8 mouse cellular contexts compared by ENCODE assay signal in genomic region chr10:57744128-57744765, GRCm38 (mm10). TPM values are rescaled to one million over a fixed set of nuclear protein-coding genes. Genes with fewer than 3 reads are reported as not detected.
DNase-seq lines count a peak whose midpoint lies in the region; ATAC-seq lines count a peak whose summit lies in the region.

No protein-coding gene starts in this region.

- intact Hi-C loops in left cerebral cortex, postnatal 14 days (cut with DNase I) = loop anchor here (5.0 to 10.0 kb wide), 4 partner anchors 88 to 511 kb away; partner anchors contain the start of gene Gcc2

- peak; percentile 12 for DNase-seq in CD4-positive, CD25-positive, alpha-beta regulatory T cell, adult 2 months (ENCODE audit: low read depth, low spot score)
- peak; percentile 6 for DNase-seq in retina, postnatal 1 day
- DNase-seq in retina, embryonic 14.5 days (ENCODE audit: low spot score) = no peak
- peak; percentile 21 to 40 for DNase-seq in left cerebral cortex, postnatal 14 days (ENCODE audit: low spot score in 2 of 2)
- peak; percentile 9 for DNase-seq in telencephalon, adult 2 months (ENCODE audit: low read depth, low spot score)
- DNase-seq in lung, postnatal 25 days (ENCODE audit: low spot score) = no peak
- DNase-seq in ovary, postnatal 36 days (ENCODE audit: low spot score) = no peak

- ATAC-seq in CD4-positive, CD25-positive, alpha-beta regulatory T cell, adult 4 months = no peak

RNA-seq across cellular contexts. Expression of gene Fabp7, which starts 40.4 kb away (rescaled TPM):
- not detected for polyA plus RNA-seq in CD4-positive, CD25-positive, alpha-beta regulatory T cell, adult 4 months (2017; shearing (Covaris generic))
- total RNA-seq in left cerebral cortex, postnatal 14 days (2021) = 100 to 1,000 TPM; 162 to 165 TPM

RNA-seq across cellular contexts. Expression of gene Smpdl3a, which starts 49.9 kb away (rescaled TPM):
- 100 to 1,000 TPM; 136 to 158 TPM for polyA plus RNA-seq in CD4-positive, CD25-positive, alpha-beta regulatory T cell, adult 4 months (2017; shearing (Covaris generic))
- total RNA-seq in left cerebral cortex, postnatal 14 days (2021) = 10 to 100 TPM; 22.6 to 24.8 TPM

Comparison
In these comparisons a context has a peak if more than half of its experiments do, and no peak if none do; other contexts are left out.
1. DNase-seq: peak in CD4-positive, CD25-positive, alpha-beta regulatory T cell, adult 2 months (single experiment), retina, postnatal 1 day (single experiment), left cerebral cortex, postnatal 14 days (2 of 2) and telencephalon, adult 2 months (single experiment); none in retina, embryonic 14.5 days (single experiment), lung, postnatal 25 days (single experiment) and ovary, postnatal 36 days (single experiment).